Mouse (Mus musculus) hindbrain, embryonic 10.5 days (tissue): ENCODE data around the gene Akap13. TPM values are rescaled to one million over a fixed set of nuclear protein-coding genes. Genes with fewer than 3 reads are reported as not detected.

Experiments used
- polyA plus RNA-seq: library from polyadenylated mRNA; unstranded; fragments of >200 nt; fragmentation: Nextera tagmentation; extraction: Ambion mirVana; gene quantifications from 2 replicates; pipeline ENCODE4 v1.2.1, GENCODE M21; 2016

The Akap13 gene
- polyA plus RNA-seq, 1 experiment from 2014 or later = 24.9 TPM

Other genes with a start within 250 kb of the Akap13 start
- 0.92 and 1.4 TPM in 2 replicates for gene Sv2b, start 146.3 kb upstream of the Akap13 start, polyA plus RNA-seq